Mouse (Mus musculus): ENCODE measurements around the gene Brca1.

- TF ChIP-seq CTCF (IDR thresholded peaks at IDR 0.05) = no peak
- TF ChIP-seq EP300 (IDR thresholded peaks at IDR 0.05) = no peak
Observed at GRCm38 (mm10) chr11:101477552-101478211, 74.1 kb downstream of the Brca1 start.

Data from lung, postnatal 0 days (tissue).